Mouse (Mus musculus) T-helper 2 cell (primary cell): ENCODE measurements around the gene Il1b.

Experiments
- in situ Hi-C: fragments of 300-600 bp; cut with MboI, MseI; formaldehyde crosslinking; loops from one replicate; pipeline ENCODE4 v1.15.1; 2025; ENCODE audit warnings: high pct_unique_total_duplicates

The Il1b gene

GRCm38 (mm10) chr2:129371039-129371438 lies at the start of gene Il1b:
Gene Il1b (minus strand): TSS chr2:129371139.
- in situ Hi-C loops = no loop called here

DNA sequence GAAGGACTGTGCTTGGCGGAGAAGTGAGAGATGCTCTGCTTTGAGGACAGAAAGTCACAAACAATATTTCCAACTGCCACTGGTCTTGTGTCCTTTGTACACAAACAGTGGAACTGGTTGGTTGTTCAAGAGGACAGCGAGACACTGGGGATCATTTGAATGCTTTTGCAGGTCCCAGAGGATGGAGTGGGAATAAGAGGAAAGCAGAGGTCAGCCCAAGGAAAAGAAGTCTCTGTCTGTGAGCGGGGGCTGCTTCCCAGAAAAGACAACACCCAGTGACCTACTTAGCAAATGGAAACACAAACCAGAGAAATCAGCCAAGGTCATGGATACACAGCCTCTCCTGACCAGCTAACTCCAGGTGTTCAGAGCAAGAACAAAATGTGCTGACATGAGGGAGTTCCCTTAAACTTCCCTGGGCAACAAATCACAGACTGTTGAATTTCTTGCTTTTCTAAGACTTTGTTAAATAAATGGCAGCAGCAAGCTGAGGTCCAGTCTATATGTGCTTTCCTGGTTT lies 48.5 kb upstream of the Il1b start:
- in situ Hi-C loops = no loop called here

- in situ Hi-C loops = no loop called here
These were observed 43.7 kb upstream of the Il1b start for GRCm38 (mm10) chr2:129414593-129414992.

DNA sequence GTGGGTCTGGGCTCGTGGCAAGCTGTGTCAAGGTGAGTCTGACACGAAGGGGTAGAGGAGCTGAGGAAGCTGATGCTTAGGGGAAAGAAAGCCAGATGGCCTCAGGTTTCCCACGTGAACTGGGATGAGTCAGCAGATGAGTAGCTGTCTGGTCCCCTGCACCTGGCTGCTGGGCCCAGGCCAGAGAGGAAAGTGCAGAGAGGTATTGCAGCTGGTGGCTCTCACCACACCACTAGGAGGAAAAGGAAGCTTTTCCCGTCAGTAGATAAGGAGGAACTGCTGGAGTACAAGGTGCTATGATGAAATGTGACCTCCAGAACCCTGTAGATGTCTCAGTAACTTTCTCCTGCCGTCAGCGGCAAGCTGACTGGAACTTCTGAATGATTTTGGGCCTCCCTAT lies 42.5 kb upstream of the Il1b start:
- in situ Hi-C loops = no loop called here

DNA sequence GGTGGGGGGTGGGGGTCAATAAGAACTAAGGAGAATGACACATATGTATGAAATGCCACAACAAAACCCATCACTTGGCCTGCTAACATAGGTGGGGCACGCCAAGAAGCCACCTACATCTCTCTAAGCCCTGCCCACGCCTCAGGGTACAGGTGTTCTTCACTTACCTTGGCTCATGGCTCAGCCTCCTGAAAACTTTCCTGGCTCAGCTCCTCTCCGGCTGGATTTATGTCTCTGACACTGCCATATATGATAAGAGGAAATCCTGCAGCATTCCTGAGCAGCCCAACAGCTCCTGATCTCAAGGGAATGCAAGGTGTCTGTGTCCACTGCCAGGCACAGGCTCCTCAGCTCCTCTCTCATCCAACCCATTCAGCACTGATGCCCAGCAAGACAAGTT lies 40.7 kb upstream of the Il1b start:
- in situ Hi-C loops = no loop called here

DNA sequence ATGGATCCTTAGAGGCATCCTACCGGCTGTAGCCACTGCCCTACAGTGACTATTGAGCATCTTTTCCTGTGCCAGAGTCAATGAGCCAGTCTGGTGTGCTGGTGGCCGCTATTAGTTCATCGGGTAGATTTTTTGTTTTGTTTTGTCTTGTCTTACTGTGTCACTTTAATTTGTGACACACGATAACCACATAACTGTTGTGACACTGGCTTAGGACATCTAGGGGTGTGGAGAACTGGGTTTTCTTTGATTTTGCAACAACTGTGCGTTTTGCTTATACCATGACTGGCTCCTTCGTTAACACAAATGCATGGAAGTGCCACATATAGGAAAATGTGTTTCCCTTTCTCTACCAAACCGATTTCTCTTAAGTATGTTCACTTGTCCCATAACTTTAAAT lies 39.4 kb upstream of the Il1b start:
- in situ Hi-C loops = no loop called here

- in situ Hi-C loops = no loop called here
These were observed 37.5 kb upstream of the Il1b start for GRCm38 (mm10) chr2:129408476-129408875.

- in situ Hi-C loops = no loop called here
These were observed 36.7 kb upstream of the Il1b start for GRCm38 (mm10) chr2:129407596-129407995.

- in situ Hi-C loops = no loop called here
These were observed 35.6 kb upstream of the Il1b start for GRCm38 (mm10) chr2:129406508-129406907.

DNA sequence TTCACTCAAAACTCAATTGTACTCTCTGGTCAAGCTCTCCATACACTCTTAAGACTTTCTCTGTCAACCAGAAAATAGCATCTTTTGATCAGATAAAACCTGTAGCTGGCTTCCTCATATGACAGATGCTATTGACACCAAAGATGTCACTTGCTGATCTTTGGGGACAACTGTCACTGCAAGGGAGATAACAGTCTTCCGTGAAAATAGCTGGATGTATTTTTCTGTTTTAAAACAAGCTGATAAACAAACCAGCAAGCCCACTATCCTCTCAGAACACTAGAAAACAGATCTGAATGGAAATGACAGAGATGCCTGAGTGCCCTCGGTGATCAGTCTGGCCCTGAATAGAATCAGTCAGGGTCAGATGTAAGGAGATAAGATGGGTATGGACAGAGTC lies 32.8 kb upstream of the Il1b start:
- in situ Hi-C loops = no loop called here

GRCm38 (mm10) chr2:129402330-129402729 lies 31.4 kb upstream of the Il1b start:
- in situ Hi-C loops = no loop called here

- in situ Hi-C loops = no loop called here
These were observed 30.9 kb upstream of the Il1b start for GRCm38 (mm10) chr2:129401803-129402202.

- in situ Hi-C loops = no loop called here
These were observed 27.2 kb upstream of the Il1b start for GRCm38 (mm10) chr2:129398176-129398575.

DNA sequence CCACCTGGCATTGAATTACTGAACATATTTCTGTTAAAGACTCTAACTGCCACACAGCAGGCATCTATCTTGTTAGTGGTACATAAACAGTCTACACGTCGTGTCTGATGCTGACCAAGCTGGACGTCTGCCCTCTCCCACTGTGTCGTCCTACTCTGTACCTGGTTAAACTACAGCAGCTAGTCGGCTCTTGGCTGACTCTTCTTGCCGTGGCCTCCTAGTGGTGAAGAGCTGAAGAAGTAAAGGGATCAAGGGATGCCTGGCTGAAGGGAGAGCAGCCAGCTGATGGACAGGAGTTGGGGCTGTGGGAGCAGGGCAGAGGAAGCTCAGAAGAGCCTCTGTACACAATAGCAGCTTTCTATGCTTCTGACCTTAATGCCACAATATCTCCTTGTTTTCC lies 22.6 kb upstream of the Il1b start:
- in situ Hi-C loops = no loop called here

GRCm38 (mm10) chr2:129390161-129390560 lies 19.2 kb upstream of the Il1b start:
- in situ Hi-C loops = no loop called here

GRCm38 (mm10) chr2:129389323-129389722 lies 18.4 kb upstream of the Il1b start:
- in situ Hi-C loops = loop anchor here (5.0 kb wide), 1 partner anchor 87 kb away; no protein-coding TSS in a partner anchor

GRCm38 (mm10) chr2:129385331-129385730 lies 14.4 kb upstream of the Il1b start:
- in situ Hi-C loops = loop anchor here (5.0 kb wide), 1 partner anchor 83 kb away; no protein-coding TSS in a partner anchor

GRCm38 (mm10) chr2:129384272-129384660 lies 13.3 kb upstream of the Il1b start:
- in situ Hi-C loops = no loop called here

DNA sequence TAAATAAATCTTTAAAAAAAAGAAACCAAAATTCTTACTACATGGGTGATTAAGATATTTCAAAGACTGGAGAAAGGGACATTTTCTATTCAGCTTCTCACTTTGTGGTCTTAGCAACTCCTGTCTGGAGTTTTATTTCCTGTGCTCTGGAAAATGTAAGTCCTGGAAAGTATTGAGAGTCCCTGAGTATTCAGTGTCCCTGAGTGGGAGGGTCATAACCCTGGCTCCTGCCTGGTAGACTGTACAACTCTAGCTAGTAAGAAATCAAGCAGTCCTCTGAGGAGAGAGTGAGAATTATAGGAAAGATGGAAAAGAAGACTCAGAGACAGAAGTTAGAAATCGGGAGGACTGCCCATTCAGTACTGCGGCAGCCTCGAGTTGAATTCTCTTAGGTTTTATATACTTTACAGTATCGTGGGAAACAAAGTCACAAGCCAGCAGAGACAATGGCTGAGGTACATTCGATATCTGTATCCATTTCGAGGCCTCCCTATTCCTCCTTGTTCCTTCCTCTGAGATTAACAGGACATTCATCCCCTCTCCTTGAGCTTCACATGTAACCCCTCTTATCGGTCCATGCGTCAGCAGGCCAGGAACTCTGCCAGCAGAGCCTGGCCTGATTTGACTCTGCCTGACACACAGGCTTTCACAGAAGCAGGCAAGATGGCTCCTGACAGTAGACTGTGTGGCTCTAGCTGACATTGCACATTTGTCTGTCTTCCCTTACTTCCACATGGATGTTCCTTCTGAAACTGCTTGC lies 12.8 kb upstream of the Il1b start:
- in situ Hi-C loops = no loop called here

DNA sequence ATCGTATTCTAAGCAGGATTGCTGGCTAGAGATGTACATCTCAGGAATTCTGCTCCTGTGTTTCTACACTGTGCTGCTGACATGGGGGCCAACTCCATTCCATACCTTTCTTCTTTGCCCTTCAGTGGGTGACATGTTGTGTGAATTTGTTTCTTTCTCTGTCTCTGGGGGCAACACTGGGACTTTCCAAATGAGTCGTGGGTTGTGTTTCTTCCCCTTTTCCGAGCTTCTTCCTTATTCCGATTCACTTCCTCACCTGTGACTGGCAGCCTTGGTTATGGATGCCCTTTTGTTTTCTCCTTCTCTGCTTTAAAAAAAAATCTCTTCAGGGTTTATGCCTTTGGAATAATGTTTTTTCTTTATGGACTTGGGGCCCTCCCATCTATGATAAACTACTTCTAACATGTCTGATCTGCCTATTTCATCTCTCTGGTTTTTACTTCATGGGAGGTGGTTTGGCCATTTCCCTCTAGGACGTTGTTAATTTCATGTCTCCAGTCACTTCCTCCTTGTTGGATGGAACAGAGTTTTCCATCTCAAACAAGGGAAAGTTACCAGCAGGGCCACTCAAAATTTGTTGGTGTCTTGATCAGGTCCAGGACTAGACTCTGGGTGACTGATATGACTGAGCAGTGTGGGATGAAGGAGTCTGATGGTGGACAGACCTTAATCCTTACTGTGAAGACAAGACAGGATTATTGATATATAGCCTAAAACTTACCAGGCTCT lies 10.0 kb upstream of the Il1b start:
- in situ Hi-C loops = no loop called here

DNA sequence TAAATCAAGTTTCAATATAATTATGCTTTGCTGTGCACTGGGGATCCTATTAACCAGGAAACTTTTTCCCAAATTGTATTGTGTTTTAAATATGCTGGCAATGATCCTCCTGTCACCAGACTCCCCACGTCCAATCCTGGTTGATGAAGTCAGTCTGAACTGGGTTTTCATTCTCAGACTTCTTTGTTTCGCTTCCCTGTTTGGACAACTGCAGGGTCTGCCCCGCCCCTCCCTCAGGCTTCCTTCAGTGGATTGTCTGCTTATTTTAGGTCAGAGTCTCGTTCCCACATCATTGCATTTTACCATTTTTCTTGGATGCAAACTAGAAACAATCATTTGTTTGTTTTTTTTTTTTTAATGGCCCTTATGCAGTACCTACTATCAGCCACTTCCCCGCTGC lies 9.3 kb upstream of the Il1b start:
- in situ Hi-C loops = no loop called here

- in situ Hi-C loops = no loop called here
These were observed 2.4 kb upstream of the Il1b start for GRCm38 (mm10) chr2:129373307-129373706.

DNA sequence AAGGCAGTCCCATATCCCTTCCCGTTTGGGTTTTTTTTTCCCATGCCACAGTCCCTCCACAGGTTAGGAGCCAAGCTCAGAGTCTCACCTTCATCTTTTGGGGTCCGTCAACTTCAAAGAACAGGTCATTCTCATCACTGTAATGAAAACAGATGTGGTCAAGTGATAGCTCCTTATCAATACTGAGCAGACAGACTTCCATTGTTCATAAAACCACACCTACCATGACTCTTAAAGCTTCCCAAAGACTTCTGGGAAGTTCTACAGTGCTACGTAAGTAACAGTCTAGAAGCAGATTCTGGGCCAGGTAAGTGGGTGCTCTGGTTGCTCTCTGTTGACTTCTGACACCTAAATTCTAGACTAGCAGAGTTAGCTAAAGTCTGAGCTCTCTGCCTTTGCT lies 1.3 kb downstream of the Il1b start:
- in situ Hi-C loops = no loop called here
